Mouse (Mus musculus): ENCODE measurements around the gene Mfsd4b1. TPM values are rescaled to one million over a fixed set of nuclear protein-coding genes. Genes with fewer than 3 reads are reported as not detected.

Gene Mfsd4b1
- polyA plus RNA-seq, 1 experiment from 2014 or later, result 0.42 TPM

GRCm38 (mm10) chr10:39956340-39956878 lies 68.7 kb downstream of the Mfsd4b1 start:
- H3K36me3 ChIP-seq, result no peaks in the 10 kb centered on the region
- H3K9ac ChIP-seq, result no peak overlapping the region
- H3K27ac ChIP-seq, result no peak overlapping the region
- H3K9me3 ChIP-seq (replicated peaks), result no peaks in the 10 kb centered on the region
- H3K4me2 ChIP-seq, result no peak overlapping the region
- H3K4me3 ChIP-seq, result no peak overlapping the region
- no peak for ATAC-seq
- no peaks in the 10 kb centered on the region; the same call in 1 of the 2 replicates for H3K27me3 ChIP-seq (replicated peaks)
- H3K4me1 ChIP-seq, result peaks cover 19% of the 10 kb centered on the region
- 53% methylated on average over 2 of the region's 2 CpGs for WGBS (ENCODE audit: insufficient replicate concordance)

- no peaks in the 10 kb centered on the region for H3K36me3 ChIP-seq
- peaks cover 13% of the 10 kb centered on the region for H3K4me1 ChIP-seq
- H3K4me2 ChIP-seq, result no peak overlapping the region
- no peak overlapping the region for H3K27ac ChIP-seq
- no peaks in the 10 kb centered on the region; the same call in 1 of the 2 replicates for H3K27me3 ChIP-seq (replicated peaks)
- no peak for ATAC-seq
- H3K9me3 ChIP-seq (replicated peaks), result no peaks in the 10 kb centered on the region
- H3K4me3 ChIP-seq, result no peak overlapping the region
- H3K9ac ChIP-seq, result no peak overlapping the region
- 66% methylated on average over 2 of the region's 2 CpGs for WGBS (ENCODE audit: insufficient replicate concordance)
These were observed 69.9 kb downstream of the Mfsd4b1 start for GRCm38 (mm10) chr10:39955163-39955562.

Other genes with a start within 250 kb of the Mfsd4b1 start
- 2.1 and 2.2 TPM in 2 replicates for gene Mfsd4b4, start 126.0 kb downstream of the Mfsd4b1 start, polyA plus RNA-seq (2016; fragmentation: Nextera tagmentation; extraction: Ambion mirVana)
- not detected in 2 replicates for gene Mfsd4b2, start 98.3 kb downstream of the Mfsd4b1 start, polyA plus RNA-seq (2016; fragmentation: Nextera tagmentation; extraction: Ambion mirVana)
- gene Mfsd4b3, start 65.1 kb downstream of the Mfsd4b1 start, polyA plus RNA-seq (2016; fragmentation: Nextera tagmentation; extraction: Ambion mirVana), result 0.89 and 1.1 TPM in 2 replicates
- gene Mfsd4b5, start 38.6 kb downstream of the Mfsd4b1 start, polyA plus RNA-seq (2016; fragmentation: Nextera tagmentation; extraction: Ambion mirVana), result 0.05 and 0.13 TPM in 2 replicates
- 93.9 and 99.9 TPM in 2 replicates for gene Slc16a10, start 117.0 kb upstream of the Mfsd4b1 start, polyA plus RNA-seq (2016; fragmentation: Nextera tagmentation; extraction: Ambion mirVana)
- gene Rpf2, start 221.8 kb upstream of the Mfsd4b1 start, polyA plus RNA-seq (2016; fragmentation: Nextera tagmentation; extraction: Ambion mirVana), result 71.2 and 72.4 TPM in 2 replicates
- gene Gtf3c6, start 232.8 kb upstream of the Mfsd4b1 start, polyA plus RNA-seq (2016; fragmentation: Nextera tagmentation; extraction: Ambion mirVana), result 58.3 and 62.7 TPM in 2 replicates

All from liver, embryonic 12.5 days (tissue).